Mouse (Mus musculus) left cerebral cortex, postnatal 4 days (tissue): ENCODE measurements at regions not wholly inside any gene's neighbourhood (a gene's known extent, or its start where the extent isn't known, plus 50 kb on each side); places are given as distances from the start of the nearest gene placed in this dataset.

Experiments used
- DNase-seq: peaks from one replicate; pipeline ENCODE4 v3.0.0-alpha.2; 2022
- intact Hi-C: fragments of 180-260 bp; cut with DNase I; formaldehyde crosslinking; loops from one replicate; pipeline ENCODE4 v1.15.1; 2025

DNA sequence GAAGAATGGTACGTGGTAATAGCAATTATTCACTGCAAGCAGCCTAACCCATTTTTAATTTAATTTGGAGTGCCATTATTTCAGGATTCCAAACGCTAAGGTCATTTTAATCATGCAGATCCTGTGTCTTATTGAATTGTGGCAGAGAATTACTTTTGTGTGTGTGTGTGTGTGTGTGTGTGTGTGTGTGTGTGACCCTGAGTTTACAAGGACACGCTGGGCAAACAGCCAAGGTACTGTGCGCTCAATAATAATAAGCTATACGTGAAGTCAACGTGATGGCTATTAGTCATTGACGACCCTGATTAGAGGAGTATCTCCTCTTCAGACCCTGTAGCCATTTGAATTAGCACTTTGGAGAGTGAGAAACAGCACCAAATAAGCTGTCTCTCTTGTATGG, 144.1 kb downstream of the Klf7 start:
- DNase-seq, result no peak
- intact Hi-C loops, result no loop called here

DNA sequence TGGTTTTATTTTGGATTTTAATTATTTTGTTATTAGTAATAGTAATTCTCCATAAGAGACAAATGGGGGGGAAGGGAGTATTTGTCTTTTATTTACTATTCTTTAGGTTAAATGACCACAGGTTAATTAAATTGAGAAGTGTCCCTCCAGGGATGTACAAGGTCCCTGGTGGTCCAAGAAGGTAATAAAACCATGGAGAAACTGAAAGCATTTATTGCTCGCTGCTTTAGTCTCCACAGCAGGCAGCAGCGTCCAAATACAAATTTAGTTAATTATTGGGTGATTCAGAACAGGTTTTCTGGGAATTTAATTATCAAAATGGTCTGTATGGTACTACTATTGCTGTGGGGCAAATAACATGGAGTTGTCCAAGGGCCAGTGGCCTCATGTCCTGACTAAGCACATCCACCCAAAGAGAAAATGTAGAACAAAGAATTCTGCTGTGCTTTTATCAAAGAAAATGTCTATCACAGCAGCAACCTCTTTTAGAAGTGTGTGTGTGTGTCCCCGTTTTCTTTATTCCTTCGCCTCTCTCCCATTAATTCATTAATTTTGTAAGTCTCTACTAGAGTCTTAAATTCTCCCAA, 144.7 kb downstream of the Klf7 start:
- DNase-seq, result no peak
- intact Hi-C loops, result no loop called here

DNA sequence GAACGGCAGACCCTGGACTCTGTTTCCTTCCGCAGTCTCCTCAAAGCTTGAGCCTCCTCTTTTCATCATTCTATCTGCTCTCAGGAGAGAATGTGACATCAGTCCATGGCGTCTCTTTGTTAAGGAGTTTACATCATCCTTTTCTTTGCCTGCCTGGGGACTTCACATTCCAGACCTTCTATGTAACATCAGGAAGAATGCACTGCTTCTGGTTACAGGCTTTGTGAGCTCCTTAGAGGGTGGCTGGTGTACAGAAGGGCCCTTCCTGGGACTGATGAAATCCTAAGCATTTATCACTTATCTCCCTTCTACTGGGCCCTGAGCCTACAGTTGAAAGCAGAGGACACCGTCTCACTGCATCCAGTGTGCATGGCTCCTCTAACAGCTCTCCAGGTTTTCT, 145.2 kb downstream of the Klf7 start:
- intact Hi-C loops, result no loop called here
- no peak for DNase-seq

DNA sequence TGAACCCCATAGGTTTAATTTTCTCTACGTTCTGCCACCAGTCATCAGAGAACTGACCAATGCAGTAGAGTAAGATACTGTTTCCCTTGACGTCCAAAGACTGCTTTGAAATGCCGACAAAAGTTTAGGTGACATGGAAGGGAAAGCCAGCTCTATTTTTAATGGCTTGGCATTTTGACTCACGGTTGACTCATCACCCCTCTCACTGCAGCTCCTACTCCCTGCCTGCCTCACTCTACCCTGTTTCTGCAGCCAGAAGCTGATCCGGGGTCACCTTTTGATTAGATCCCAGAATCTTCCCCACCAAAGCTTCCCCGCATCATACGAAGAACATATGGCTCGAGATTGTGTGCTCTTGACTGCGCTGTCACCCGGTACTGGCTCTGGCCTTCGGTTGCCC, 154.2 kb downstream of the Klf7 start:
- DNase-seq, result no peak
- intact Hi-C loops, result no loop called here

DNA sequence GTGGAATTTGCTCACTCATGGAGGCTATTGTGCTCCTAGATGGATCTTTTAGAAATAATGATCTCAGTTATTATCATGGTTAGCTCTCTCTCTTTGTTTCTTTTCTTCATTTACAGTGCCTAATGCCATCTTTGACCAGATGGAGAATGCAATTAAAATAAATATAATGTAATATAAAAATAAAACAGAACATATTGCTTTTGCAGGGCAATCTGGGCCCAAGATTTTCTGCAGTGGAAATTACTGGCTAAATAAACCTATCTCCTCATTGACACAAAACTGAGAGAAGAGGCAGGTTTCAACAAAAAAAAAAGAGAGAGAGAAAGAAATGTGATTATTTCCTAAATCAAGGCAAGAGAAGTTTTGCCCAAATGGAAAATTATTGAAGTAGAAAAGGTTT, 156.6 kb downstream of the Klf7 start:
- intact Hi-C loops, result no loop called here

DNA sequence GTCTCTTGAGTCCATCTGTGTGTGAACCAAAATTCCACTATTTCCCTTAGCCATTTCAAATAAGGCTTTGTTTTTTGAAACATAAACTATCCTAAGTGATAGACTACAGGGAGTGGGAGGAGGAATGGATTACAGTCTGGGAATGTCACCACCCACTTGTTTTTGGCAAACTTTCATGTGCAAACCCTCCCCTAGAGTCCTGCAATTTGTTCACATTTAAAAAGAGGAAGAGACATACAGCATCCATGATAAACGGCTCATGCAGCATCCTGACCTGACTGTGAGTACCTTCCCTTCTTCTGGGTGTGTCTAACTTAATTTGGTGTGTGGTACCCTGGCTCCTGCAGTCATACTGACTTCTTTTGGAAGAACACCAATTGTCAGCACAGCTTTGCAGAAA, 157.6 kb downstream of the Klf7 start:
- no peak for DNase-seq

More for the DNA sequence above, 156.6 kb downstream of the Klf7 start:
- no peak for DNase-seq

DNA sequence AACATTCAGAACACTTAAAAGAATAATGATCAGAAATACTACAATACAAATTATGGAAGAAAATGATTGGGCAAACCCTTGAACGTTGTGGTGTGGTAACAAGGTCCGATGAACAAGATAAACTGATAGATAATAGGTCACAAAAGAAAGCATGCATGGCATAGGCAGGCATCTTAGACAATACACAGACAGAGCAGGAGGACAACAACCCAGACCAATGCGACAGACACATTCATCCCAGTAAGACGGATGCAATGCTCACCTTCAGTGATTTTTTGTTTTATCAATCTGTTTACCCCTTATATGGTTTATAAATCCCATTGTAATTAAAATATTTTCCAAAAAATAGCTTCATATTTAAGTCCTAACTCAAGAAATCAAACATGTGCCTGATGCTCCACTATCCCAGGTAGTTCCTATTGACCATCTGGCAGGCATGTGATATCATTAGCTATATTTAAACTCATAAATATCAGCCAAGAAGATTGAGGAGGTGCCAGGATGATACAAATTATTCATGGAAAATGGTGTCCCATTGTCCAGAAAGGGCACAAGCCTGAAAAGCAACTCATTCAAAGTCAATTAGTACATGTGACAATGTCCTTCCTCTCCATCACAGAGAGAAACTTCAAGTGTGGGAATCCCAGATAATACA, 166.3 kb downstream of the Klf7 start:
- intact Hi-C loops, result loop anchor here (10.0 kb wide), 1 partner anchor 191 kb away; the partner anchor contains the start of gene 4933402D24Rik
- no peak for DNase-seq

More for the DNA sequence above, 157.6 kb downstream of the Klf7 start:
- intact Hi-C loops, result no loop called here

DNA sequence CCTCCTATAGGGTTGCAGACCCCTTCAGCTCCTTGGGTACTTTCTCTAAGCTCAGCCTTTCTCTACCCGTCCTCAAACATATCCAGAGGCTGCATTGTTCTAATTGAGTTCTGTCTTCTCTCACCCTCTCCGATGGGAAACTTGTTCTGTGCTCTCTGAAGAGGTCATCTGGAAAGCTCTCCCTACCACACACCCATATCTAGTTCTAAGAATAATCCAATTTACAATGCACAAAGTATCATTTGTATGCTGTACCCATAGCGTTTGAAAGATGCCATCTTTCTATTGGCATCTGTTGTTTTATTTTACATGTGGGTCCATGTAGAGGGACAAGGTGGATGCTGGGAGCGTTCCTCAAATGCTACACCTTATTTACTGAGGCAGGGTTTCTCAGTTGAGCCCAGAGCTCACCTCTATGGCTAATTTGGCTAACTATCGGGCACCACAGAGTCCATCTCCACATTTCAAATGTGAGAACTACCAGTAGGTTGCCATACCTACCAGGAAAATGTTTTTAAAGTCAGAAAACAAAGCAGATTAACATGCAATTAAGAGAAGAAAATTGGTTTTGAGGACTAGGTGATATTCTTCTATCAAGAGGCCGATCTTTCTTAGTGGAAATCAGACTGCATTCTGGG, 167.1 kb downstream of the Klf7 start:
- DNase-seq, result no peak
- intact Hi-C loops, result loop anchor here (5.0 to 10.0 kb wide), 3 partner anchors 162 to 492 kb away; partner anchors contain the start of gene 4933402D24Rik

DNA sequence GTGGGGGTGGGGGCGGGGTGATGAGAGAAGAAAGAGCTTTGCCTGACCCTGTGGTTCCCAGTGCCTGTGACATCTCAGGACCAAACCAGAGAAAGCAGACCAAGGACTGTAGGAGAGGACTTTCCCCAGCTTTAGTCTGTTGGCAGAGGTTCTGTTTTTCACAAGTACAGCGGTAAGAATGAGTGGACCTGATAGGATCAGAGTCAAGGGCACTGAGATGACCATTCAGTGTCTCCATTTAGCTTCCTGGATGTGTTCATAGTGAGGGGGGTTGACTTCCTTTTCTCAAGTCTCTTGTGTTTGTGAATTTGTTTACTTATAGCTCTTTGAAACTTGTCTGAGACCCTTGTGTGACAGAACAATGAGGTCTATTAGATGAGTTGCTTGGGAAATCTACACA, 167.9 kb downstream of the Klf7 start:
- DNase-seq, result no peak
- intact Hi-C loops, result loop anchor here (5.0 to 10.0 kb wide), 3 partner anchors 163 to 493 kb away; partner anchors contain the start of gene 4933402D24Rik

DNA sequence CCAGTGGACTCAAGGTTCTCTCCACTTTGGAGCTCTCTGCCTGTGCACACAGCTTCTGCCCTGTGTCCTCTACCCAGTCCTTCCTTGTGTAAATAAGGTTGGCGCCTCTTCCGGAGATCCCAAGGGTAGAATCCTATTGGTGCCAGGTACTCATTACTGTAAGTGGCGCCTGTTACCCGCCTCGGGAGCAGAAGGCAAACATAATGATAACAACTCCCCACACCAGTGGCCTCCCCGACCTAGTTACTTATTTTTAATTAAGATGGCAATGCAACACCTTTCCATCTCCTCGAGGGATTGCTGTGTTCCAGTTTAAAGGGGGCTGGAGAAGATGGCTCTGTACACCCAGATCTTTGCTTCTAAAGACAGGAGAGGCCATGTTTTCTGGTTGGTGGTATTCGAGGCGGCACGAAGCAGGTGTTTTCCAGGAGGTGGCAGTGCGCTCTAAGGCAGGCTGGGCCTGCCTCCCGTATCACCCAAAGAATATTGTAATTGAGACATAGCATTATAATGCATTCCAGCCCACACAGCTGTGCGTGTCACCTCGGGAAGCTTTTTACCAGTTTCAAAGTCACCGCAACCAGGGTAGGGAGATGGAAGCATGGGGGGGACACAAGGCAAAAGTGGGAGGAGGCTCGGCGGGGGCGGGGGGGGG, 168.7 kb downstream of the Klf7 start:
- peak; percentile 55 for DNase-seq
- intact Hi-C loops, result loop anchor here (5.0 to 10.0 kb wide), 3 partner anchors 164 to 494 kb away; partner anchors contain the start of gene 4933402D24Rik

DNA sequence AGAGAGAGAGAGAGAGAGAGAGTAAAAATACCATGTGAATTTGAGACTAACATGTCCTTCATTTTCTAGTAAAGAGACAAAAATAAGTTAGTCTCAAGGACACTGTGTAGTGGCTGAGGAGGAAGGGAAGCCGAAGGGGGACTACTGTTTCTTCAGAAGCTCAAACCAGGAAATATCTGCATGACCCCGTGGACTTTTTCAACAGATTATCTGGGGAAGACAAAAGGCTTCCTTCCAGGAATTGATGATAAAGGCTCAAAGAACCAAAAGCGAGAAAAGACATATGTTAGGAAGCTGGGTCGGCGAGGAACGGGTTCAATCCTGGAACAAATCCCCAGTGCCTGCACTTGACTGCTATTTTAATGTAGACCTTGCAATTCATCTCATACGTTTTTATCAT, 170.4 kb downstream of the Klf7 start:
- intact Hi-C loops, result loop anchor here (5.0 to 10.0 kb wide), 3 partner anchors 166 to 496 kb away; partner anchors contain the start of gene 4933402D24Rik
- no peak for DNase-seq

DNA sequence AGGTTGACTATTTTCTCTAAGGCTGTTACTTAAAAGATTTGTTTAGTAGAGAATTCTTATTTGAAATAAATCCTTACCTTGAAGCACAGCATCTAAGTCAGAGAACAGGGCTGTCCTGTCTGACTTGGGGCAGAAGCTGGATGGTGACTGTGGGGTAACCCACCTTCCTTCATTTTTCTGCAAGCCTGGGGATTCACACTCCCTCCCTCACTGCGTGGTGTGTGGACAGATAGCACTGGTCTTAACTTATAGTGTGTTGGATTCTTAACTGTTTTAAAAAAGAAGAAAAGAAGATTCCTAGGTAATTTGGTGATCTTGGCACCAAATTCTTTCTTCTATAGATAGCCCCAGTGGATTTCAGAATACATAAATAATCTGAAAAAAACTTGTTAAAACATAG, 174.8 kb downstream of the Klf7 start:
- intact Hi-C loops, result no loop called here
- no peak for DNase-seq

DNA sequence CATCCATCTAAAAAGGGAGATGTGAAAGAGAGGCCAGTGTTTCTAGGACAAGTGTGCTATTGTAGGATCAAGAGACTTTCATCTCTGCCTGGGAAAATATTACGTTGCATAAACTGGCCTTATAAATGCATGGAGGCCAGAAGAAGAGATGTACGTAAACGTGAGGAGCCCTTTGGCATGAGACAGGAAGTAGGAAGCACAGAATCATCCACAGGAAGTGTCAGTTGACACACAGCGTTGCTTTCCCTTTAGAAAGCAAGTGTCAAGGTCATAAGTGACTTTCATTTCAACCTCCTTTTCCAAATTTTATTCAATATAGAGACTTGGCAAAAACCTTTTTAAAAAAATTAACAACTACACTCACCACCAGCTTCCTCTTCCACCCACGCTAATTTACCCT, 175.2 kb downstream of the Klf7 start:
- no peak for DNase-seq
- intact Hi-C loops, result no loop called here

DNA sequence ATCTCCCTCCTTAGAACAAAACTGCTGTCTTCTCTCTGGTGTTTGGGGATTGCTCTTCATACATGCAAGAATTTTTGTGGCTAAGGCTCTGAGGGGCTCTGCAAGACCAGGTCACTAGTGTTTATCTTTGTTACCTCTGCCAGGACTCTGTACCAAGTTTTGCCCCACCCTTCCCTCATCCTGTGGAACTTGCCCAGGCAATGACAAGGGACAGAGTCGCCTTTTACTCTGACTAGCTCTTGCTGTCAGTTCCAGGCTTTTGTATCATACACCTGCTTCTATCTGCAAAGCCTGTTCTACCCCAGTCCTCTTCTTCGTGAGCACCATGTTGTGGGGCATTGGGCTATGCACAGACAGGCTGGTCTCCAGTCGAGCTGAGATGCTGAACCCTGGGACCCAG, 175.7 kb upstream of the 4933402D24Rik start:
- no peak for DNase-seq
- intact Hi-C loops, result no loop called here

DNA sequence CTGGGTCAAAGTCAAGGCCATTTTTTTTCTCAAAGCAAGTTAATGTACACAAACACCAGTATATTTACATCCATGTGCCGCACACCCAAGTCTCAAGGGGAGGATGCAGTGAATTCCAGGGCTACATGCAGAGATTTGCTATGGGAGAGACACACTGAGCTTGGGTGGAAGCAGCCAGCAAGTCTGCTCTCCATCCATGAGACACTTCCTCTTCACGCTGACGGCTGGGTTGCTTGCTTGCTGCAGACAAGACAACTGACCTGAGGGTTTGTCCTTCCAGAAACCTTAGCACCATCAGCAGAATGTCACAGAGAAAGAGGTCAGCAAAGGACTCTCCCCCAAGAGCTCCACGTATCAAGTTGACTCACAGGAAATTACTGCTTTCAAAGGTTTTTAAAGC, 169.3 kb upstream of the 4933402D24Rik start:
- no peak for DNase-seq
- intact Hi-C loops, result no loop called here

DNA sequence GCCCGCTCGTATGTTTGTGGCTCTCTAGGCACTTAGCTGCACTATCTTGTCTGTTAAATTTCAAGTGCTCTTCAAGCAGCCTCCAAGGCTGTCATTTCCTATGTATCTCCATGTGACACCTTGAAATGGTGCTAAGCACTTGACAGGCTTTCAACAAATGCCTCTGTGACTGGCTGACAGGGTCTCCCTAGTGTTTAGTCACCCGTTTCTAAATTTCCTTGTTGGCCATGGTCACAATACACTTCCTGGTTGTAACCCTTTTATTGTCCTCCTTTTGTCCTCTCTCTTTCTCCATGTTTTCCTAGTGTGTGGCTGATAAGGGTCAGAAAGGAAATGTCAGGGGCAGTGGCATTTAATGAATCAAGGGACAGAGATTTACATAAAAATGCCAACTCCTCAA, 168.4 kb upstream of the 4933402D24Rik start:
- intact Hi-C loops, result no loop called here
- no peak for DNase-seq

DNA sequence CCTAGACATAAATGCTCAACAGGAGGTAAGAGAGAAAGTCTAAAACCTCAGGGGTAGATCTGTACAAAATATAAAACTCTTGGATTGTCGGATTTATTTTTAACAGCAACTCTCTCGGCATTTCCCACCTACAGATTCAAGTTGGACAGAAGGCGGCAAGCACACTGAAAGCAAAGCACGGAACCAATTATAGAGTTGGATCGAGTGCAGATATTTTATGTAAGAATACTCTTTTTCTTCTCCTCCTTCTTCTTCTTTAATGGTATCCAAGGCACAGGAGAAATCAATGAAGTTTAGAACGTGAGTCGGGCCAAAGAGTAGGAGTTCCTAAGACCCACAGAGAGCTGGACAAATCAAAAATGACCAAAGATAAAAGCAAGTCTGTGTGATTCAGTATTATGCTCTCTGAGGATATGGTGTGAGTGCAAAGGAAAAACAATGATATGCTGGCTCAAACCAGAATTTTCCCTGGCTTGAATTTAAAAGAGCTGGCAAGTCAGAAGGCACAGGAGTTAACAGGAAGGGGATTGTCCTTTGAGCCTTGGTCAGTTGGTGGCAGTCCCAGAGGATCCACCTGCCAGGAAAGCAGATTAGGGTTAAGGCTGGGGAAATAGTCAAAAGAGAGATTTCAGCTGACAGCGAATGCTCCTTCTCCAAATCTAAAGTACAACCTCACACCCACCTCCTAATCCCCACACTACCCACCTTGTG, 165.7 kb upstream of the 4933402D24Rik start:
- intact Hi-C loops, result no loop called here

DNA sequence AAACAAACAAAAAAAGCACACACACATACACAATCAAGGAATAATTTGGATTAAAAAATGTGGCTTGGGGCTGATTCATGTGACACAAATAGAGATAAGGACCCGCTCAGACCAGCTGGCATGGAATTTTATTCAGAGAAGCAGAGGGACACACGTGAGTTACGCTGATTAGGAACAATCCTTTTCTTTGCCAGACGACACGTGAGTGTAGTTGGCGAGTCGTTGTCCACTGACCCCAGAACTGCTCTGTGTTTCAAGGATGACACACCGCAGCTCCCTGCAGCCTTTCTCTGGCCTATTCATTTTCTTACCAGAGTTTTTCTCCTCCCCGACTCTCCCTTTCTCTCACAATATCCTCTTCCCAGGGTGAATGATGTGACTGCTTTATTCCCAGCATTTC, 163.4 kb upstream of the 4933402D24Rik start:
- DNase-seq, result no peak
- intact Hi-C loops, result no loop called here

More for the DNA sequence above, 165.7 kb upstream of the 4933402D24Rik start:
- DNase-seq, result no peak

DNA sequence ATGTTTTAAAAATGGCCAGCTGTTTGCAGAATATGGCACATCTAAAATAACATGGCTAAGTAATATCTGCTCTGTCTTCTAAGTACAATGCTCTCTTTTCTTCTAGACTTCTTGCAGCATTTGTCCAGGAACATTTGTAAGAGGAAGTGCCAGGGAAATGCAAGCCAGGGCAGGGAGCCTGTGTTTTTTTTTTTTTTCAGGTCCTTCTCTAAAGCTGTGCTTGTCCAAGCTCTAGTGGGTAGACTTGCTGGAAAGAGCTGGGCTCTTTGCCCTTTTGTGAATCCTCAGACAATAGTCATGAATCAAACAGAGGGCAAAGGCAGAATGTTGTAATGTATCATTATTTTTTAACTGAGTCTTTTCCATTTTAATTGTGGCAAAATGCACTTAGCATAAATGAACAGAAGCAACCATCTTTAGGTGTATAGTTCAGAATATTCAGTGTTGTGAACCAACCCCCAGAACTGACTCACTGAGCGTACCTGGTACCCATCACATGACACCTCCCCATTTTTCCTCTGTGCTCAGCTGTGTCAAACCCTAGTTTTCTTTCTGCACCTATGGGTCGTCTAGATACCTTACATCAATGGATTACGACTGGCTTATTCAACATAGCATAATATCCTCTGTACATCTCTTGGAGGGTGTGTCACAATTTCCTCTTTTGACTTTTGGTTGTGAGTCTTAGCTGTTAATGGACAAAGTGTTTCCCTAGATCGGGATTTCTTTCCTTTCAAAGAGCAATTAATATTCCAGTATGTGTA, 160.5 kb upstream of the 4933402D24Rik start:
- intact Hi-C loops, result no loop called here
- DNase-seq, result no peak

DNA sequence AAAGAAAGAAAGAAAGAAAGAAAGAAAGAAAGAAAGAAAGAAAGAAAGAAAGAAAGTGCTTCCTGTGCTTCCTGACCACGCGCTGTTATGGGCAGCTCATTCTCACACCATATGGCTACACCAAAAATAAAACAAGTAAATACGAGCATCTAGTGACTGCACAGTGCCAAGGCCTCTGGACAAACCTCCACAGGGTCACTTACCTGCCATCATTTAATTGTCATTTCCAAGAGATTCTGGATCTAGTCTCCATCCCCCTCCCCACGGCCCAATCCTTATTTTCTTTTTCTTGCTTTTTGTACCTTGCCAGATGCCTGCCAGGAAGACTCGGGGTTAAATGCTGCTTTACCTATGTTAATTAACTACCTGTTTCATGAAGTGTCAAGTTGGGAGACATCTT, 159.8 kb upstream of the 4933402D24Rik start:
- intact Hi-C loops, result no loop called here
- DNase-seq, result no peak
